ENCODE assay signal across 1 mouse cellular context in genomic region chr2:122148242-122148917, GRCm38 (mm10).
TF ChIP-seq lines count a peak whose summit lies in the region.

No protein-coding gene starts in this region.

TF ChIP-seq in MEL, 35 proteins besides CTCF, POLR2A, EP300 and RAD21 (continued from another document):
- TF ChIP-seq UBTF (IDR thresholded peaks at IDR 0.05; ENCODE audit: borderline replicate concordance, insufficient read depth, low read depth, low read length) (no peak), MAZ (IDR thresholded peaks at IDR 0.05; ENCODE audit: low read depth, low read length) (0 out of 2 replicates have a peak, but pooled peaks have one; percentile 2), E2F4 (IDR thresholded peaks at IDR 0.05; ENCODE audit: borderline replicate concordance, low read depth, low read length) (no peak), TBP (IDR thresholded peaks at IDR 0.05; ENCODE audit: low read depth, low read length) (peak; percentile 47; the same call in 1 of the 2 replicates), JUND (IDR thresholded peaks at IDR 0.05; ENCODE audit: low read depth, low read length) (no peak), KAT2A (conservative IDR thresholded peaks at IDR 0.05; ENCODE audit: low read depth, low read length) (no peak)
